Mouse (Mus musculus) myocyte (in vitro differentiated cells): ENCODE measurements around the gene Oard1. TPM values are rescaled to one million over a fixed set of nuclear protein-coding genes. Genes with fewer than 3 reads are reported as not detected.

Source experiments
- H3K27me3 ChIP-seq: one replicate; pipeline ENCODE4 v1.6.1; 2011; ENCODE audit not compliant: control insufficient read depth, insufficient read depth, insufficient read length
- H3K36me3 ChIP-seq: one replicate; pipeline ENCODE4 v1.6.1; 2011; ENCODE audit not compliant: control insufficient read depth, insufficient read depth
- H3K4me2 ChIP-seq: one replicate; pipeline ENCODE4 v1.6.1; 2011; ENCODE audit warnings: low read depth, control low read depth
- H3K4me3 ChIP-seq: one replicate; pipeline ENCODE4 v1.5.1; 2011; ENCODE audit warnings: mild to moderate bottlenecking, control low read depth, moderate library complexity
- H3K79me2 ChIP-seq: one replicate; pipeline ENCODE4 v1.6.1; 2011; ENCODE audit not compliant: control insufficient read depth, insufficient read depth
- H3ac ChIP-seq: one replicate; pipeline ENCODE4 v1.6.1; 2011; ENCODE audit not compliant: control insufficient read depth, insufficient read length
- CEBPB ChIP-seq: IDR thresholded peaks from 2 replicates; pipeline ENCODE4 v1.6.1; 2011; ENCODE audit warnings: mild to moderate bottlenecking, moderate library complexity; ENCODE audit not compliant: poor library complexity, insufficient read depth, severe bottlenecking
- E2F4 ChIP-seq: IDR thresholded peaks from one replicate; pipeline ENCODE4 v1.6.1; 2011; ENCODE audit warnings: mild to moderate bottlenecking, control low read depth, moderate library complexity; ENCODE audit not compliant: insufficient read depth
- MAX ChIP-seq: IDR thresholded peaks from one replicate; pipeline ENCODE4 v1.6.1; 2011; ENCODE audit warnings: low read depth, mild to moderate bottlenecking, control low read depth
- MYOD1 ChIP-seq, 3 experiments: IDR thresholded peaks; one replicate each; pipeline ENCODE4 v1.6.1; 2011; ENCODE audit warnings: control low read depth in 2 of 3, low read depth in 2 of 3, mild to moderate bottlenecking in 2 of 3, moderate library complexity in 1 of 3; ENCODE audit not compliant: insufficient read length in 2 of 3, control insufficient read depth in 1 of 3
- MYOG ChIP-seq, 3 experiments: IDR thresholded peaks; one replicate each; pipeline ENCODE4 v1.6.1; 2011; ENCODE audit warnings: control low read depth in 2 of 3, low read depth in 2 of 3, mild to moderate bottlenecking in 2 of 3; ENCODE audit not compliant: insufficient read length in 2 of 3, control insufficient read depth in 1 of 3, insufficient read depth in 1 of 3
- POLR2A ChIP-seq: IDR thresholded peaks from one replicate; pipeline ENCODE4 v1.6.1; 2011; ENCODE audit warnings: low read depth, mild to moderate bottlenecking, control low read depth, moderate library complexity; ENCODE audit not compliant: insufficient read length
- POLR2AphosphoS2 ChIP-seq: IDR thresholded peaks from one replicate; pipeline ENCODE4 v1.6.1; 2011; ENCODE audit warnings: low read depth, control low read depth; ENCODE audit not compliant: insufficient read length
- REST ChIP-seq: IDR thresholded peaks from one replicate; pipeline ENCODE4 v1.6.1; 2011; ENCODE audit warnings: mild to moderate bottlenecking, control low read depth, moderate library complexity; ENCODE audit not compliant: insufficient read depth, insufficient read length
- SRF ChIP-seq: IDR thresholded peaks from one replicate; pipeline ENCODE4 v1.6.1; 2011; ENCODE audit warnings: low read depth; ENCODE audit not compliant: control insufficient read depth, insufficient read length
- TCF12 ChIP-seq: IDR thresholded peaks from one replicate; pipeline ENCODE4 v1.6.1; 2011; ENCODE audit warnings: mild to moderate bottlenecking, control low read depth; ENCODE audit not compliant: poor library complexity, insufficient read depth, severe bottlenecking
- TCF3 ChIP-seq: IDR thresholded peaks from one replicate; pipeline ENCODE4 v1.6.1; 2011; ENCODE audit warnings: low read depth, control low read depth; ENCODE audit not compliant: insufficient read length
- USF1 ChIP-seq: IDR thresholded peaks from one replicate; pipeline ENCODE4 v1.6.1; 2011; ENCODE audit warnings: low read depth, mild to moderate bottlenecking, control low read depth, moderate library complexity
- polyA plus RNA-seq: library from polyadenylated mRNA; unstranded; fragments of >200 nt; fragmentation: generic; extraction: Trizol; gene quantifications from one replicate; pipeline ENCODE4 v1.2.1, GENCODE M21; 2012; ENCODE audit warnings: missing spikeins

Oard1 gene
- polyA plus RNA-seq, 1 experiment: 7.5 TPM

DNA sequence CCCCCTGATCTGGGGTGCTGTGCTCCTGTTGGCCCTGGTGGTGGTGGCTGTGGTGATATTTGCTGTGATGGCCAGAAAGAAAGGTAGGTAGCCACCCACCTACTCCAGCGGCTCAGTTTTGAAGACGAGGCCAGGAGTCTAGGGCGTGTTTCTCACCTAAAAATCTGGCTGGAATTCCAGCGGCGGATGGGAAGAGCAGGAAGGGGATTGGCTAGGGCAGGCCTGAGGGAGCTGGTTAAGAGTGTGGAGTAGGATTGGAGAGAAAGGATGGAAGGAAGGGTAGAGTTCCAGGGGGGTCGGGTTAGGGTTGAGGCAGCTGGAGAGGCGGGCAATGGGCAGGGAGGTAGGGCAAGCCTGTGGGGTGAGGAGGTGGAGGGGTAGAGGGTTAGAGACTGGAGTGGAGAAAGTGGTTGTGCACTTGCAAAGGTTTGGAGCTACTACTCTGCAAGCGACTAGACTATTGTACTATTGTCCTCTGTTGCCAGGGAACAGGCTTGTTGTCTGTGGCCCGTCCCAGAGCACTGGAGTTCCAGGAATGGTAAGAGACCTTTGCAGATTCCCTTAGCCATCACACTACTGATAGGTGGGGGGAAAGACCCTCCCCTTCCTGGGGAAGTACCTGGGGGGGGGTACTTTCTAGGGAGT is 44.2 kb upstream of the Oard1 start:
- H3K79me2 ChIP-seq: no peaks in the 10 kb centered on the region
- TF ChIP-seq TCF3: no peak
- TF ChIP-seq E2F4: no peak
- TF ChIP-seq TCF12: no peak
- no peak for TF ChIP-seq REST
- no peak for TF ChIP-seq MYOG (IDR thresholded peaks at IDR 0.05; ENCODE audit: control insufficient read depth in 1 of 3, insufficient read depth in 1 of 3, insufficient read length in 2 of 3, low read depth in 2 of 3)
- no peak for TF ChIP-seq MAX
- TF ChIP-seq CEBPB: no peak
- no peak for TF ChIP-seq MYOD1 (IDR thresholded peaks at IDR 0.05; ENCODE audit: control insufficient read depth in 1 of 3, insufficient read length in 2 of 3, low read depth in 2 of 3)
- no peak for TF ChIP-seq USF1
- no peak for TF ChIP-seq SRF
- TF ChIP-seq POLR2A: no peak
- no peak for TF ChIP-seq POLR2AphosphoS2
- H3K27me3 ChIP-seq: no peaks in the 10 kb centered on the region
- H3ac ChIP-seq: no peak overlapping the region
- H3K36me3 ChIP-seq: no peaks in the 10 kb centered on the region
- no peak overlapping the region for H3K4me3 ChIP-seq
- no peak overlapping the region for H3K4me2 ChIP-seq

GRCm38 (mm10) chr17:48366806-48367205 is 43.0 kb upstream of the Oard1 start:
- H3K4me2 ChIP-seq: no peak overlapping the region
- no peaks in the 10 kb centered on the region for H3K36me3 ChIP-seq
- H3ac ChIP-seq: no peak overlapping the region
- no peak overlapping the region for H3K4me3 ChIP-seq
- H3K79me2 ChIP-seq: no peaks in the 10 kb centered on the region
- no peaks in the 10 kb centered on the region for H3K27me3 ChIP-seq
- TF ChIP-seq POLR2A (no peak), SRF (no peak), TCF3 (no peak), E2F4 (no peak), CEBPB (no peak), POLR2AphosphoS2 (no peak), MAX (no peak), TCF12 (no peak), MYOD1 (IDR thresholded peaks at IDR 0.05; ENCODE audit: control insufficient read depth in 1 of 3, insufficient read length in 2 of 3, low read depth in 2 of 3) (no peak)

- H3ac ChIP-seq: no peak overlapping the region
- H3K4me3 ChIP-seq: no peak overlapping the region
- no peaks in the 10 kb centered on the region for H3K79me2 ChIP-seq
- H3K4me2 ChIP-seq: no peak overlapping the region
- H3K36me3 ChIP-seq: no peaks in the 10 kb centered on the region
- no peaks in the 10 kb centered on the region for H3K27me3 ChIP-seq
- TF ChIP-seq E2F4 (no peak), REST (no peak), TCF12 (no peak), MAX (no peak)
These were observed 38.2 kb upstream of the Oard1 start for GRCm38 (mm10) chr17:48371621-48372020.

- TF ChIP-seq TCF12 (no peak), POLR2AphosphoS2 (no peak), SRF (no peak), POLR2A (no peak), E2F4 (no peak), CEBPB (no peak), USF1 (no peak), MYOD1 (IDR thresholded peaks at IDR 0.05; ENCODE audit: control insufficient read depth in 1 of 3, insufficient read length in 2 of 3, low read depth in 2 of 3) (no peak), TCF3 (no peak), MAX (no peak), MYOG (IDR thresholded peaks at IDR 0.05; ENCODE audit: control insufficient read depth in 1 of 3, insufficient read depth in 1 of 3, insufficient read length in 2 of 3, low read depth in 2 of 3) (no peak), REST (no peak)
- Histone ChIP-seq H3K79me2 (no peaks in the 10 kb centered on the region), H3ac (no peak overlapping the region), H3K36me3 (no peaks in the 10 kb centered on the region), H3K4me2 (no peak overlapping the region), H3K27me3 (no peaks in the 10 kb centered on the region), H3K4me3 (no peak overlapping the region)
These were observed 36.8 kb upstream of the Oard1 start for GRCm38 (mm10) chr17:48372987-48373386.

DNA sequence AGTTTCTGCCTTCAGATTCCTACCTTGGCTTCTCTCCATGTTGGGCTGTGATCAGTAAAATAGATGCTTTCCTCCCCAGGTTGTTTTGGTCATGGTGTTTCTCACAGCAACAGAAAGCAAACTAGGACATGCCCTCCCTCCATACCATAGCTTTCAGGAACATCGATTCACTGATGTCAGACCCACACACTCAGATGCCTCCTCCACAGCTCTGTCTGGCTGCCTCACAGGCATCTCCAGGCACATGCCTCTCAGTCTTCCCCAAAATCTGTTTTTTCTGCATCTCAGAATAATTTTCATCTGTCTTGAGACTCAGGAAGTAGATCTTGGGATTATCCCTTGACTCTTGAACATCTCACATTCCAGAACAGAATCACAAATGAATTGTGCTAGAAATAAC is 33.7 kb upstream of the Oard1 start:
- Histone ChIP-seq H3K36me3 (no peaks in the 10 kb centered on the region), H3K4me3 (no peak overlapping the region), H3K79me2 (no peaks in the 10 kb centered on the region), H3K4me2 (no peak overlapping the region), H3K27me3 (no peaks in the 10 kb centered on the region), H3ac (no peak overlapping the region)
- no peak for TF ChIP-seq MAX
